Mouse (Mus musculus) forebrain, embryonic 16.5 days (tissue): ENCODE measurements around the gene Vmn1r185. TPM values are rescaled to one million over a fixed set of nuclear protein-coding genes. Genes with fewer than 3 reads are reported as not detected.
"Not testable (repeated sequence)": the region's sequence is repeated elsewhere in the genome, so short reads cannot be mapped to it uniquely, and the experiment has no call there.

Experiments used
- ATAC-seq: fragments of 200-750 bp; cut with Nextera tagmentation; 2 replicates; pipeline ENCODE4 v1.8.0; 2017; ENCODE audit warnings: mild to moderate bottlenecking, moderate library complexity
- H3K27ac ChIP-seq: fragments of 300-500 bp; sonication (generic); 2 replicates; pipeline ENCODE4 v1.5.1; 2014; ENCODE audit warnings: low read length, control low read depth
- H3K27me3 ChIP-seq: fragments of 300-500 bp; sonication (generic); replicated peaks from 2 replicates; pipeline ENCODE4 v1.6.1; 2014; ENCODE audit warnings: low read length; ENCODE audit not compliant: control insufficient read depth, insufficient read depth
- H3K36me3 ChIP-seq: fragments of 300-500 bp; sonication (generic); 2 replicates; pipeline ENCODE4 v1.6.1; 2014; ENCODE audit not compliant: control insufficient read depth, insufficient read depth
- H3K4me1 ChIP-seq: fragments of 300-500 bp; sonication (generic); replicated peaks from 2 replicates; pipeline ENCODE4 v1.6.1; 2014; ENCODE audit warnings: low read length; ENCODE audit not compliant: control insufficient read depth, insufficient read depth
- H3K4me2 ChIP-seq: fragments of 300-500 bp; sonication (generic); 2 replicates; pipeline ENCODE4 v1.6.1; 2014; ENCODE audit warnings: mild to moderate bottlenecking, low read length, control low read depth
- H3K4me3 ChIP-seq: fragments of 300-500 bp; sonication (generic); replicated peaks from 2 replicates; pipeline ENCODE4 v1.5.1; 2014; ENCODE audit warnings: mild to moderate bottlenecking, low read length, control low read depth
- H3K9ac ChIP-seq: fragments of 300-500 bp; sonication (generic); replicated peaks from 2 replicates; pipeline ENCODE4 v1.6.1; 2014; ENCODE audit warnings: low read depth, low read length, control low read depth
- H3K9me3 ChIP-seq: fragments of 300-500 bp; sonication (generic); 2 replicates; pipeline ENCODE4 v1.6.1; 2016; ENCODE audit warnings: low read length; ENCODE audit not compliant: control insufficient read depth
- WGBS: fragments of 180-500 bp; shearing (Covaris S2); extraction: QIAGEN DNeasy Blood & Tissue Kit; methylation state at CpG from one replicate; pipeline ENCODE4 v1.1.7; 2014; 5-methylcytosine and 5-hydroxymethylcytosine counted together
- polyA plus RNA-seq: library from polyadenylated mRNA; unstranded; fragments of >200 nt; fragmentation: Nextera tagmentation; extraction: Ambion mirVana; gene quantifications from 2 replicates; pipeline ENCODE4 v1.2.1, GENCODE M21; 2015

The Vmn1r185 gene
- polyA plus RNA-seq, result not detected in 2 replicates

- H3K4me1 ChIP-seq, H3K27me3 ChIP-seq, H3K4me2 ChIP-seq, ATAC-seq, H3K9me3 ChIP-seq, H3K4me3 ChIP-seq, H3K9ac ChIP-seq, H3K36me3 ChIP-seq, H3K27ac ChIP-seq: not testable (repeated sequence)
- WGBS, result 82% methylated on average over 1 of the region's 1 CpGs
Observed at GRCm38 (mm10) chr7:26618364-26618763, at the start of gene Vmn1r185. Vmn1r185 (minus strand) TSS chr7:26618464.

DNA sequence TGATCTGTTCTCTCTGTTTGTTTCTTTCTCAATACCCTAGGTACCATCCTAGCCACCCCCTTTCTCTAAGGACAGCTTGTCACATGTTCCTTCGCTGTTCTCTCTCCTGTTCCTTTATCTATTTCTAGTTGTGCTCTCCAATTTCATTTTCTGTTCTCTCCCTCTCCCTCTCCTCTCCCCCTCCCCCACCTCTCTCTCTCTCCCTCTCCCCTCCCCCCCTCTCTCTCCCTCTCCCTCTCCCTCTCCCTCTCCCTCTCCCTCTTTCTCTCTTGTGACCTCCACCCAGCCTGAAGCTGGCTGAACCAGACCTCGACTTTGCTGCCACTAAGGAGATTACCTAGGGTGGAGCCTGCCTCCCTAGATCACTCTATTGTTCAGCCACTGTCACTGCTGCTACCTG lies 49.2 kb upstream of the Vmn1r185 start:
- 50% methylated on average over 1 of the region's 2 CpGs for WGBS
- not testable (repeated sequence) for ATAC-seq, H3K27ac ChIP-seq, H3K9ac ChIP-seq, H3K36me3 ChIP-seq, H3K4me3 ChIP-seq, H3K9me3 ChIP-seq, H3K4me2 ChIP-seq, H3K27me3 ChIP-seq, H3K4me1 ChIP-seq

DNA sequence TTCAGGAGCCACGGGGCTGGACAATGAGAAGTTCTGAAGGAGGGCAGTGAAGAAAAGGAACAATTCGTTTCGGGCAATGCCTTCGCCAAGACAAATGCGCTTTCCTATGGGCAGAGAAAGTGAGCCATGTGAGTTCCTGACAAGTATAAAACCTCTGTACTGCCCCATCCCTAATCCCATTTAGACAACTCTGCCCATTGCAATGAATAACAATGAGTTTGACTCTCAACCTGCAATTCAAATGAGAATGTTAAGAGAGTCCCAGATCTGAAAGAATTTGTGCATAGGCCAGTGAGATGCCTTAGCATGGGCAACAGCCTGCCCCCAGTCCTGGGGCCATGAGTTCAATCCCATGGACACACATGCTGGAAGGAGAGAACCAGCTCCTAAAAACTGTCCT lies 47.7 kb upstream of the Vmn1r185 start:
- 82% methylated on average over 5 of the region's 5 CpGs for WGBS
- no peak overlapping the region for H3K4me2 ChIP-seq
- 0 out of 2 replicates have a peak, but pooled peaks cover 2% of the 10 kb centered on the region for H3K9me3 ChIP-seq
- no peak overlapping the region for H3K9ac ChIP-seq
- H3K4me3 ChIP-seq, result no peak overlapping the region
- no peaks in the 10 kb centered on the region for H3K27me3 ChIP-seq
- no peaks in the 10 kb centered on the region for H3K36me3 ChIP-seq
- no peak for ATAC-seq
- H3K27ac ChIP-seq, result no peak overlapping the region
- no peaks in the 10 kb centered on the region for H3K4me1 ChIP-seq

DNA sequence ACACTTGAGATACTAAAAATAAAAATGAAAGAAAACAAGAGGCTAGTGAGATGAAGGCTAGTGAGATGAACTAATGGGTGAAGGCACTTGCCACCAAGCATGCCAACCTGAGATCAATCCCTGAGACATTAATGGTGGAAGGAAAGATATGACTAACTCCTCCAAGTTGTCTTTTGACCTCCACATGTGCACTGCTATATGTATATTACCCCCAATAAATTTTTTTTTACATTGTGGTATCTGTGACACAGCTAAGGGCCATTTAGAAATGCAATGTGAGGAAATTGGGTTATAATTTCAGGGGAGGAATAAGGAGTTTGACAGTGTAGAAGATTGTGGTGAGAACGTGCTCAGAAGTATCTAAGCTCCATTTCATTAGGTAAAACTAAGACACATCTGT lies 28.5 kb downstream of the Vmn1r185 start:
- no peak overlapping the region for H3K9ac ChIP-seq
- H3K27ac ChIP-seq, result no peak overlapping the region
- no peaks in the 10 kb centered on the region for H3K4me1 ChIP-seq
- no peak overlapping the region for H3K4me2 ChIP-seq
- no peaks in the 10 kb centered on the region for H3K9me3 ChIP-seq
- WGBS, result 85% methylated on average over 1 of the region's 1 CpGs
- H3K4me3 ChIP-seq, result no peak overlapping the region
- no peaks in the 10 kb centered on the region for H3K36me3 ChIP-seq
- ATAC-seq, result no peak
- no peaks in the 10 kb centered on the region for H3K27me3 ChIP-seq

DNA sequence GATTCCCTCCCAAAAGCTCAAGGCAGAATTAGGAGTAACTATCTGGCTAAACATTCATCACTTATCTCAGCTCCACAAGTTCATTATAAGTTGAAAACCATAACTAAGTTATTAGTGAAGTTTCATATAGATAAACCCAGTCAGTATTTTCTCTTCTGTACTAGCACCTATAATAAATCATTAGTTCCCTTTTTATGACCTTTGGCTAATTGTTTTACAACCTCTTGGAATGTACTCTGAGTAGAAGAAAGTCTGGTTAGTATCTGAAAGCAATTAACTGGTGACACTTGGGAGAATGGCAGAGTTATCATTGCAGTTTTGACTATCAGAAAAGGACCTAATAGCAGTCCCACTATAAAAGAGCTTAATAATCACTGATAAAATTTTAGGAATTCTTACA lies 29.2 kb downstream of the Vmn1r185 start:
- Histone ChIP-seq H3K9me3 (no peaks in the 10 kb centered on the region), H3K36me3 (no peaks in the 10 kb centered on the region), H3K4me1 (no peaks in the 10 kb centered on the region), H3K27ac (no peak overlapping the region), H3K4me2 (no peak overlapping the region), H3K4me3 (no peak overlapping the region), H3K27me3 (no peaks in the 10 kb centered on the region), H3K9ac (no peak overlapping the region)
- no peak for ATAC-seq

Other genes starting within 250 kb of the Vmn1r185 start
- not detected in 2 replicates for gene Nlrp9c, start 214.8 kb downstream of the Vmn1r185 start, polyA plus RNA-seq
- not detected in 2 replicates for gene Nlrp4a, start 183.4 kb downstream of the Vmn1r185 start, polyA plus RNA-seq
- gene Nlrp9a, start 83.4 kb downstream of the Vmn1r185 start, polyA plus RNA-seq, result not detected in 2 replicates
- gene Cyp2b23, start 68.0 kb upstream of the Vmn1r185 start, polyA plus RNA-seq, result not detected in 2 replicates
- gene Cyp2b19, start 138.7 kb upstream of the Vmn1r185 start, polyA plus RNA-seq, result 0.22 and 0.24 TPM in 2 replicates
- gene Cyp2g1, start 190.4 kb upstream of the Vmn1r185 start, polyA plus RNA-seq, result not detected in 2 replicates
- gene Cyp2a5, start 216.8 kb upstream of the Vmn1r185 start, polyA plus RNA-seq, result 0.29 and 0.41 TPM in 2 replicates